Mouse (Mus musculus) forebrain, embryonic 16.5 days (tissue): ENCODE data around the gene Epha7. TPM values are rescaled to one million over a fixed set of nuclear protein-coding genes. Genes with fewer than 3 reads are reported as not detected.

Experiments
- ATAC-seq: fragments of 200-750 bp; cut with Nextera tagmentation; 2 replicates; pipeline ENCODE4 v1.8.0; 2017; ENCODE audit warnings: mild to moderate bottlenecking, moderate library complexity
- H3K27ac ChIP-seq: fragments of 300-500 bp; sonication (generic); 2 replicates; pipeline ENCODE4 v1.5.1; 2014; ENCODE audit warnings: low read length, control low read depth
- H3K27me3 ChIP-seq: fragments of 300-500 bp; sonication (generic); replicated peaks from 2 replicates; pipeline ENCODE4 v1.6.1; 2014; ENCODE audit warnings: low read length; ENCODE audit not compliant: control insufficient read depth, insufficient read depth
- H3K36me3 ChIP-seq: fragments of 300-500 bp; sonication (generic); 2 replicates; pipeline ENCODE4 v1.6.1; 2014; ENCODE audit not compliant: control insufficient read depth, insufficient read depth
- H3K4me1 ChIP-seq: fragments of 300-500 bp; sonication (generic); replicated peaks from 2 replicates; pipeline ENCODE4 v1.6.1; 2014; ENCODE audit warnings: low read length; ENCODE audit not compliant: control insufficient read depth, insufficient read depth
- H3K4me2 ChIP-seq: fragments of 300-500 bp; sonication (generic); 2 replicates; pipeline ENCODE4 v1.6.1; 2014; ENCODE audit warnings: mild to moderate bottlenecking, low read length, control low read depth
- H3K4me3 ChIP-seq: fragments of 300-500 bp; sonication (generic); replicated peaks from 2 replicates; pipeline ENCODE4 v1.5.1; 2014; ENCODE audit warnings: mild to moderate bottlenecking, low read length, control low read depth
- H3K9ac ChIP-seq: fragments of 300-500 bp; sonication (generic); replicated peaks from 2 replicates; pipeline ENCODE4 v1.6.1; 2014; ENCODE audit warnings: low read depth, low read length, control low read depth
- H3K9me3 ChIP-seq: fragments of 300-500 bp; sonication (generic); 2 replicates; pipeline ENCODE4 v1.6.1; 2016; ENCODE audit warnings: low read length; ENCODE audit not compliant: control insufficient read depth
- WGBS: fragments of 180-500 bp; shearing (Covaris S2); extraction: QIAGEN DNeasy Blood & Tissue Kit; methylation state at CpG from one replicate; pipeline ENCODE4 v1.1.7; 2014; 5-methylcytosine and 5-hydroxymethylcytosine counted together
- polyA plus RNA-seq: library from polyadenylated mRNA; unstranded; fragments of >200 nt; fragmentation: Nextera tagmentation; extraction: Ambion mirVana; gene quantifications from 2 replicates; pipeline ENCODE4 v1.2.1, GENCODE M21; 2015

Gene Epha7
- 58.4 and 69.8 TPM in 2 replicates for polyA plus RNA-seq

DNA sequence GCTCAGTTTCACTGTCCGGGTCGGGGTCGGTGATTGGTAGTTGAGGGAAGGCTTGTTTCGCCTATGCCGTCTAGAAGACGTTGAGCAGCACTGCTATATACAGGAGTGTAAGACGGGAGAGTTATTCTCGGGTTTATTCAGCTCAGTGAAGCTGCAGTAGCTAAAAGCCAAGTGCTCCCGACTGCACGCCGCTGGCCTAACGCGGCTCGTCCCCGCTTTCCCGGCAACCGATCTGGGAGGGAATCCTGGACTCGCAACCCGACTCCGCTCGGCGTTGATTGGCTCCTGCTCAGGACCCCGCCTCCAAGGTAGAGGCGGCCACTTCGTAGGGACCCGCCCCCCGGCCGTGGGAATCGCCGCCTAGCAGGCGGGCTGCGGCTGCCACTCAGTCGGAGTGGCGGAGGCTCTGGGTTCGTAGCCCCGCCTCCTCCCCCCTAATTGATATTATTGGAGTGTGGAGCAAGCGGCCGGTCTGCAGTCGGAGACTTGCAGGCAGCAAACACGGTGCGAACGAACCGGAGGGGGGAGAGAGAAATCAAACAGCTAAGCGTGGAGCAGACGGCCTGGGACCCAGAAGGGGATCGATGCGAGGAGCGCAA lies at the start of gene Epha7:
Gene Epha7, plus strand, starts transcription at position 441 of the 599 bp plus-strand sequence.
- Histone ChIP-seq H3K4me3 (peak within 1 kb of the TSS; percentile 91), H3K9me3 (no peaks in the 10 kb centered on the region), H3K27me3 (no peaks in the 10 kb centered on the region), H3K27ac (peak within 1 kb of the TSS; percentile 91), H3K36me3 (no peaks in the 10 kb centered on the region), H3K4me1 (peaks cover 3% of the 10 kb centered on the region; the same call in 1 of the 2 replicates), H3K9ac (peak within 1 kb of the TSS; percentile 92), H3K4me2 (peak within 1 kb of the TSS; percentile 59)
- WGBS: under 1% methylated on average over 48 of the region's 48 CpGs
- ATAC-seq: peak; percentile 97

GRCm38 (mm10) chr4:28783961-28784360 lies 29.0 kb upstream of the Epha7 start:
- H3K27me3 ChIP-seq: no peaks in the 10 kb centered on the region
- no peaks in the 10 kb centered on the region for H3K4me1 ChIP-seq
- no peaks in the 10 kb centered on the region for H3K9me3 ChIP-seq
- H3K27ac ChIP-seq: no peak overlapping the region
- H3K9ac ChIP-seq: no peak overlapping the region
- H3K4me2 ChIP-seq: no peak overlapping the region
- H3K4me3 ChIP-seq: no peak overlapping the region
- H3K36me3 ChIP-seq: no peaks in the 10 kb centered on the region
- ATAC-seq: no peak
- WGBS: 46% methylated on average over 3 of the region's 3 CpGs

DNA sequence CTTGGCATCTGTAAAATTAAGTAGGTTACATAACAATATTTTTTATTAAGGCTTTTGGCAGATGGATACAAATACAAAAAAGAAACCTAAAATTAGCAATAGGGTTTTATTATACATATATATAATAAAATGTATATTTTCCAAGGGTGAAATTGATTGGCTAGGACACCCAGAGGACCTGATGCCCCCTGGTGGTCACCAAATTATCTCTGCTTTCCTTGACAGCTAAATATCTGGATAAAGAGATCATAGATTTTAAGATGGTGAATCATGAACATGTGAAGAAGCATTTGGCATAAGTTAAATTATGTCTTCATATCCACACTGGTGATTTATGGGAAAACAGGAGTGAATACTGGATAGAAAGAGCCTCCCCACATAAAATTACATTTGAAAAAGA lies 4.1 kb upstream of the Epha7 start:
- Histone ChIP-seq H3K4me1 (peaks cover 3% of the 10 kb centered on the region; the same call in 1 of the 2 replicates), H3K9ac (no peak overlapping the region), H3K4me2 (no peak overlapping the region), H3K27ac (no peak overlapping the region), H3K27me3 (no peaks in the 10 kb centered on the region; the same call in 1 of the 2 replicates), H3K9me3 (no peaks in the 10 kb centered on the region), H3K36me3 (no peaks in the 10 kb centered on the region), H3K4me3 (no peak overlapping the region)
- no peak for ATAC-seq

DNA sequence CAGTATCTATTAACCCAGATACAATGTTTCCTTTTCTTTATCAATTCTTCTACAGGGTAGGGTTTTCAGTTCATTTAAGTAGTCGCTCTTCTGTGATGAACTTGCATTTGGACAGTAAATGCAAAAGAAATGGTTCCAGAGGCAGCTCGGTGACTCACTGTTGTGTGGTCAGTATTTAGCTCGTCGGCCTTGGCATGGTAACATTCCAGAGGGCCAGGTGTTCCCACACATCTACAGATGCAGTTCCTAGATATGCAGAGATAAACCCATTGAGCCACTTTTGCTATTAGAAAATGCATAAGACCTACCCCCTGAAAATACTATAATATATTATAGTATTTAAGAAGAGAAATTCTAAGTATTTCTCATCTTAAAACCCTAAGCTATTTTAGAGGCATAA lies 3.2 kb upstream of the Epha7 start:
- H3K4me1 ChIP-seq: peaks cover 3% of the 10 kb centered on the region; the same call in 1 of the 2 replicates
- no peaks in the 10 kb centered on the region for H3K9me3 ChIP-seq
- 80% methylated on average over 4 of the region's 4 CpGs for WGBS
- no peak for ATAC-seq
- no peaks in the 10 kb centered on the region; the same call in 1 of the 2 replicates for H3K27me3 ChIP-seq
- no peak overlapping the region for H3K9ac ChIP-seq
- H3K4me2 ChIP-seq: no peak overlapping the region
- no peak overlapping the region for H3K4me3 ChIP-seq
- no peaks in the 10 kb centered on the region for H3K36me3 ChIP-seq
- H3K27ac ChIP-seq: no peak overlapping the region

- H3K4me3 ChIP-seq: peak overlapping the region; percentile 91
- peaks cover 3% of the 10 kb centered on the region; the same call in 1 of the 2 replicates for H3K4me1 ChIP-seq
- H3K9me3 ChIP-seq: no peaks in the 10 kb centered on the region
- peak overlapping the region; percentile 91 for H3K27ac ChIP-seq
- H3K4me2 ChIP-seq: peak overlapping the region; percentile 59
- peak; percentile 39 for ATAC-seq
- WGBS: under 1% methylated on average over 90 of the region's 94 CpGs
- no peaks in the 10 kb centered on the region for H3K36me3 ChIP-seq
- peak overlapping the region; percentile 92 for H3K9ac ChIP-seq
- no peaks in the 10 kb centered on the region for H3K27me3 ChIP-seq
These were observed 882 bp downstream of the Epha7 start for GRCm38 (mm10) chr4:28813551-28814475.

DNA sequence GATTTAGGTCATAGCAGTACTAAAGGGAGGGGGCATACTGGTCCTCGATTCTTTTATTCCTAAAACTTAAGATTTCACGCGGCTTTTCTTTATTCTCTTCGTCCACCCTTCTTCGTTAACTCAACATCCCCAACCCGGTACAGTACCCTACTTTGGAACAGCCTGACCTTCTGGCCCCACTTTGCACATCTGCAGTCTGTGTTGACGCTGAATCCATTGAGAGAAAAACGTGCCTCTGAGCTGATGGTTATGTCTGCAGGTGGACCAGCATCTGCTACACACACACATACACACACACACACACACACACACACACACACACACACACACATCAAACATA lies 1.5 kb downstream of the Epha7 start:
- no peaks in the 10 kb centered on the region for H3K9me3 ChIP-seq
- ATAC-seq: no peak
- under 1% methylated on average over 8 of the region's 8 CpGs for WGBS

GRCm38 (mm10) chr4:28814816-28815620 lies 2.1 kb downstream of the Epha7 start:
- WGBS: under 1% methylated on average over 63 of the region's 72 CpGs
- peak overlapping the region; percentile 91 for H3K27ac ChIP-seq
- H3K36me3 ChIP-seq: no peaks in the 10 kb centered on the region
- peaks cover 3% of the 10 kb centered on the region; the same call in 1 of the 2 replicates for H3K4me1 ChIP-seq
- peak; percentile 43 for ATAC-seq
- peak overlapping the region; percentile 59 for H3K4me2 ChIP-seq
- no peaks in the 10 kb centered on the region for H3K9me3 ChIP-seq
- H3K27me3 ChIP-seq: no peaks in the 10 kb centered on the region
- peak overlapping the region; percentile 91 for H3K4me3 ChIP-seq
- peak overlapping the region; percentile 92 for H3K9ac ChIP-seq

More for the DNA sequence above, 1.5 kb downstream of the Epha7 start:
- Histone ChIP-seq H3K36me3 (no peaks in the 10 kb centered on the region), H3K9ac (peak overlapping the region; percentile 92), H3K27ac (peak overlapping the region; percentile 91), H3K27me3 (no peaks in the 10 kb centered on the region), H3K4me3 (peak overlapping the region; percentile 91), H3K4me2 (peak overlapping the region; percentile 59), H3K4me1 (peaks cover 3% of the 10 kb centered on the region; the same call in 1 of the 2 replicates)

GRCm38 (mm10) chr4:28815621-28815920 lies 2.6 kb downstream of the Epha7 start:
- Histone ChIP-seq H3K9ac (peak overlapping the region; percentile 92), H3K4me2 (peak overlapping the region; percentile 59), H3K4me1 (peaks cover 3% of the 10 kb centered on the region; the same call in 1 of the 2 replicates), H3K27me3 (no peaks in the 10 kb centered on the region), H3K36me3 (no peaks in the 10 kb centered on the region), H3K27ac (peak overlapping the region; percentile 91), H3K4me3 (peak overlapping the region; percentile 91), H3K9me3 (no peaks in the 10 kb centered on the region)
- 0% methylated on average over 15 of the region's 15 CpGs for WGBS
- no peak for ATAC-seq

DNA sequence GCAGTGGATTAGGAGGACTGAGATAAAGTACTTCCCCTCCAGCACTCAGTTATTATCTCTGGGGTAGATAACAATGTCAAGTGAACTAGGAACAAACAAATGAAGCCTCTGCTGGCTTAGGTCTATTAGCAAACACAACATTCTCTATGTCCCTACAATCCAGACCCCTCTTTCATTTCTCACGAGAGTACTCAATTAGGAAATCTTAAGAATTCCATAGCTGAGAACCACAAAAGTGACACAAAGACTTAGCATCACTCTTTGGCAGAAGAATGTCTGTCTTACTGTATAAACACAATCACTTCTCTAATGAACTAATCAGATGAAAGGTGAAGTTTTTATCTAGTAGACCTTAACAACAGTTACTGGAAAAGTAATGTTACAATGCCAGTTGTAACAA lies 10.7 kb downstream of the Epha7 start:
- Histone ChIP-seq H3K27me3 (no peaks in the 10 kb centered on the region), H3K9me3 (no peaks in the 10 kb centered on the region), H3K4me3 (no peak overlapping the region), H3K27ac (no peak overlapping the region), H3K4me2 (no peak overlapping the region), H3K36me3 (no peaks in the 10 kb centered on the region), H3K9ac (no peak overlapping the region), H3K4me1 (peaks cover 4% of the 10 kb centered on the region)
- ATAC-seq: no peak
- 27% methylated on average over 1 of the region's 1 CpGs for WGBS
